Mouse (Mus musculus) CH12.LX (cell line): ENCODE data around the gene Ptprg. TPM values are rescaled to one million over a fixed set of nuclear protein-coding genes. Genes with fewer than 3 reads are reported as not detected.

Experiments
- DNase-seq: peaks from one replicate; pipeline ENCODE4 v3.0.0-alpha.2; 2013; ENCODE audit errors: extremely low read depth
- H3K27ac ChIP-seq: 2 replicates; pipeline ENCODE4 v1.5.1; 2012; ENCODE audit warnings: low read depth, mild to moderate bottlenecking, control low read depth, moderate library complexity; ENCODE audit not compliant: insufficient read depth
- H3K27me3 ChIP-seq: replicated peaks from 2 replicates; pipeline ENCODE3; 2012; ENCODE audit warnings: inconsistent platforms
- H3K36me3 ChIP-seq, 2 experiments: replicated peaks in 1 of 2; 2 replicates each; pipeline versions ENCODE3 to v1.6.1; 2012; ENCODE audit warnings: inconsistent platforms in 1 of 2, low read length in 1 of 2, mild to moderate bottlenecking in 1 of 2, mixed read lengths in 1 of 2, moderate library complexity in 1 of 2; ENCODE audit not compliant: control insufficient read depth in 1 of 2, insufficient read depth in 1 of 2
- H3K4me1 ChIP-seq, 2 experiments: 2 replicates each; pipeline ENCODE4 v1.6.1; 2012; ENCODE audit warnings: inconsistent platforms in 1 of 2, moderate library complexity in 1 of 2; ENCODE audit not compliant: insufficient read depth in 2 of 2, control insufficient read depth in 1 of 2
- H3K4me2 ChIP-seq: 2 replicates; pipeline ENCODE4 v1.6.1; 2012; ENCODE audit warnings: low read depth, mild to moderate bottlenecking, control low read depth; ENCODE audit not compliant: poor library complexity, insufficient read depth, severe bottlenecking
- H3K4me3 ChIP-seq, 3 experiments: fragments of 150-350 bp in 1 of 3; sonication (generic) in 1 of 3; replicated peaks in 1 of 3; 2 replicates each; pipeline versions ENCODE3 to v1.5.1; 2011 to 2012; ENCODE audit warnings: low read depth in 2 of 3, low read length in 2 of 3, mild to moderate bottlenecking in 2 of 3, moderate library complexity in 2 of 3, control low read depth in 1 of 3, improper control_type of control experiment in 1 of 3, inconsistent platforms in 1 of 3, mixed read lengths in 1 of 3; ENCODE audit not compliant: poor library complexity in 1 of 3
- H3K79me2 ChIP-seq: replicated peaks from 2 replicates; pipeline ENCODE4 v1.6.1; 2012; ENCODE audit warnings: mild to moderate bottlenecking, moderate library complexity; ENCODE audit not compliant: control insufficient read depth, poor library complexity, insufficient read depth, severe bottlenecking; ENCODE audit errors: extremely low read depth
- H3K9ac ChIP-seq: 2 replicates; pipeline ENCODE4 v1.6.1; 2012; ENCODE audit warnings: low read depth, mild to moderate bottlenecking, control low read depth, moderate library complexity; ENCODE audit not compliant: insufficient read depth
- H3K9me3 ChIP-seq: replicated peaks from 2 replicates; pipeline ENCODE3; 2012; ENCODE audit warnings: low read length, inconsistent platforms, mixed read lengths
- CHD1 ChIP-seq: IDR thresholded peaks from 2 replicates; pipeline ENCODE4 v1.6.1; 2012; ENCODE audit warnings: low read depth, low read length, improper control_type of control experiment, inconsistent platforms
- CHD2 ChIP-seq: IDR thresholded peaks from 2 replicates; pipeline ENCODE4 v1.6.1; 2011; ENCODE audit warnings: low read length, improper control_type of control experiment
- E2F4 ChIP-seq: IDR thresholded peaks from 2 replicates; pipeline ENCODE4 v1.6.1; 2011; ENCODE audit warnings: low read depth, low read length, improper control_type of control experiment; ENCODE audit not compliant: insufficient replicate concordance
- ELF1 ChIP-seq: IDR thresholded peaks from 2 replicates; pipeline ENCODE4 v1.6.1; 2014; ENCODE audit warnings: low read depth, mild to moderate bottlenecking, inconsistent platforms, low read length, improper control_type of control experiment
- ETS1 ChIP-seq: conservative IDR thresholded peaks from 2 replicates; pipeline ENCODE4 v1.6.1; 2012; ENCODE audit warnings: low read depth, mild to moderate bottlenecking, inconsistent platforms, low read length, improper control_type of control experiment, moderate library complexity
- HCFC1 ChIP-seq: IDR thresholded peaks from 2 replicates; pipeline ENCODE4 v1.6.1; 2012; ENCODE audit warnings: low read depth, mild to moderate bottlenecking, inconsistent platforms, low read length, improper control_type of control experiment
- IRF4 ChIP-seq: IDR thresholded peaks from 2 replicates; pipeline ENCODE4 v1.6.1; 2014; ENCODE audit warnings: low read depth, mild to moderate bottlenecking, inconsistent platforms, low read length, improper control_type of control experiment
- JUN ChIP-seq: IDR thresholded peaks from 2 replicates; pipeline ENCODE4 v1.6.1; 2011; ENCODE audit warnings: low read depth, mild to moderate bottlenecking, low read length, improper control_type of control experiment, moderate library complexity; ENCODE audit not compliant: insufficient read depth
- JUND ChIP-seq: conservative IDR thresholded peaks from 2 replicates; pipeline ENCODE4 v1.6.1; 2011; ENCODE audit warnings: low read depth, low read length, improper control_type of control experiment
- KAT2A ChIP-seq: IDR thresholded peaks from 2 replicates; pipeline ENCODE4 v1.6.1; 2012; ENCODE audit warnings: low read length, improper control_type of control experiment, inconsistent platforms; ENCODE audit not compliant: insufficient replicate concordance
- MAFK ChIP-seq: IDR thresholded peaks from 2 replicates; pipeline ENCODE4 v1.6.1; 2011; ENCODE audit warnings: low read length, improper control_type of control experiment; ENCODE audit not compliant: insufficient replicate concordance
- MAX ChIP-seq: IDR thresholded peaks from 2 replicates; pipeline ENCODE4 v1.6.1; 2011; ENCODE audit warnings: low read length, improper control_type of control experiment
- NRF1 ChIP-seq: IDR thresholded peaks from 2 replicates; pipeline ENCODE4 v1.6.1; 2014; ENCODE audit warnings: low read depth, mild to moderate bottlenecking, inconsistent platforms, low read length, improper control_type of control experiment, moderate library complexity
- PAX5 ChIP-seq: IDR thresholded peaks from 2 replicates; pipeline ENCODE4 v1.6.1; 2012; ENCODE audit warnings: low read length, inconsistent platforms, mixed read lengths
- SMC3 ChIP-seq: IDR thresholded peaks from 2 replicates; pipeline ENCODE4 v1.6.1; 2011; ENCODE audit warnings: low read depth, low read length, improper control_type of control experiment
- TBP ChIP-seq: conservative IDR thresholded peaks from 2 replicates; pipeline ENCODE4 v1.6.1; 2011; ENCODE audit warnings: low read depth, low read length, improper control_type of control experiment
- UBTF ChIP-seq: IDR thresholded peaks from 2 replicates; pipeline ENCODE4 v1.6.1; 2012; ENCODE audit warnings: low read depth, mild to moderate bottlenecking, inconsistent platforms, low read length, improper control_type of control experiment, moderate library complexity
- USF1 ChIP-seq: IDR thresholded peaks from 2 replicates; pipeline ENCODE4 v1.6.1; 2014; ENCODE audit warnings: low read depth, mild to moderate bottlenecking, inconsistent platforms, low read length, improper control_type of control experiment
- USF2 ChIP-seq: conservative IDR thresholded peaks from 2 replicates; pipeline ENCODE4 v1.6.1; 2011; ENCODE audit warnings: low read depth, low read length, improper control_type of control experiment
- ZC3H11A ChIP-seq: IDR thresholded peaks from 2 replicates; pipeline ENCODE4 v1.6.1; 2012; ENCODE audit warnings: low read depth, mild to moderate bottlenecking, inconsistent platforms, low read length, improper control_type of control experiment
- ZKSCAN1 ChIP-seq: IDR thresholded peaks from 2 replicates; pipeline ENCODE4 v1.6.1; 2012; ENCODE audit warnings: low read depth, inconsistent platforms, low read length, improper control_type of control experiment, borderline replicate concordance
- ZNF384 ChIP-seq: IDR thresholded peaks from 2 replicates; pipeline ENCODE4 v1.6.1; 2012; ENCODE audit warnings: low read depth, low read length, improper control_type of control experiment, inconsistent platforms
- dilution Hi-C: fragments of 300-500 bp; cut with MboI; formaldehyde crosslinking; loops from 2 replicates; pipeline ENCODE4 v1.14.3; 2020; ENCODE audit warnings: low sequenced_read_pairs; ENCODE audit not compliant: extremely low pct_unique_long_range_greater_than_20kb, extremely low pct_ligation_motif_present
- in situ Hi-C: fragments of 300-500 bp; cut with MboI; formaldehyde crosslinking; loops from 3 replicates; pipeline ENCODE4 v1.14.3; 2019; ENCODE audit warnings: low sequenced_read_pairs, low pct_ligation_motif_present, low pct_unique_long_range_greater_than_20kb, mixed read lengths
- polyA plus RNA-seq: library from polyadenylated mRNA; unstranded; fragments of >175 nt; gene quantifications from 2 replicates; pipeline ENCODE4 v1.2.1, GENCODE M21; 2012; ENCODE audit warnings: low read depth; ENCODE audit not compliant: insufficient read length
- total RNA-seq, 2 experiments: library from RNA; depleted of rRNA; stranded (reverse); fragments of 300-350 nt in 1 of 2; fragments of >200 nt in 1 of 2; gene quantifications; 2 replicates each; pipeline ENCODE4 v1.2.3; 2012 to 2014

The Ptprg gene
- total and polyA plus RNA-seq, 3 experiments = 0.08 TPM; not detected in 2

- no peak for DNase-seq
- Histone ChIP-seq H3K36me3 (no peaks in the 10 kb centered on the region), H3K79me2 (no peaks in the 10 kb centered on the region), H3K27me3 (no peaks in the 10 kb centered on the region), H3K4me2 (no peak overlapping the region), H3K9me3 (peaks cover 64% of the 10 kb centered on the region)
- TF ChIP-seq HCFC1 = no peak
- TF ChIP-seq ELF1 = no peak
- no peak for TF ChIP-seq UBTF
- TF ChIP-seq TBP = no peak
- no peak for TF ChIP-seq ZC3H11A
- no peak for TF ChIP-seq KAT2A
- no peak for TF ChIP-seq IRF4
- TF ChIP-seq CHD2 = no peak
- no peak for TF ChIP-seq SMC3
- TF ChIP-seq ETS1 = no peak
- TF ChIP-seq ZKSCAN1 = no peak
- no peak for TF ChIP-seq USF2
- TF ChIP-seq NRF1 = no peak
- no peak for TF ChIP-seq CHD1
- no peak for TF ChIP-seq JUND
- TF ChIP-seq, all 38 proteins: peak for 0
- no peak overlapping the region for H3K4me3 ChIP-seq
- no peak overlapping the region for H3K27ac ChIP-seq
- in situ Hi-C loops = no loop called here
- dilution Hi-C loops = no loop called here
- no peaks in the 10 kb centered on the region for H3K4me1 ChIP-seq
- no peak overlapping the region for H3K9ac ChIP-seq
Measured at GRCm38 (mm10) chr14:11613146-11613545, 59.8 kb downstream of the Ptprg start.

GRCm38 (mm10) chr14:11615697-11616096 lies 62.4 kb downstream of the Ptprg start:
- Histone ChIP-seq H3K79me2 (no peaks in the 10 kb centered on the region), H3K4me3 (no peak overlapping the region), H3K36me3 (no peaks in the 10 kb centered on the region), H3K27ac (no peak overlapping the region), H3K9me3 (peaks cover 71% of the 10 kb centered on the region), H3K9ac (no peak overlapping the region), H3K4me2 (no peak overlapping the region), H3K4me1 (no peaks in the 10 kb centered on the region), H3K27me3 (no peaks in the 10 kb centered on the region)
- in situ Hi-C loops = no loop called here
- no peak for TF ChIP-seq TBP
- TF ChIP-seq ZNF384 = no peak
- TF ChIP-seq JUND = no peak
- no peak for TF ChIP-seq JUN
- no peak for TF ChIP-seq PAX5
- TF ChIP-seq E2F4 = no peak
- TF ChIP-seq USF1 = no peak
- TF ChIP-seq MAX = no peak
- no peak for TF ChIP-seq ELF1
- TF ChIP-seq MAFK = no peak
- DNase-seq = no peak
- dilution Hi-C loops = no loop called here
